Mouse (Mus musculus) heart, embryonic 14.5 days (tissue): ENCODE measurements around the gene 1110032F04Rik. TPM values are rescaled to one million over a fixed set of nuclear protein-coding genes. Genes with fewer than 3 reads are reported as not detected.

Experiments used
- ATAC-seq: fragments of 200-750 bp; cut with Nextera tagmentation; 2 replicates; pipeline ENCODE4 v1.8.0; 2017; ENCODE audit warnings: low read depth, moderate TSS enrichment; ENCODE audit not compliant: insufficient number of reproducible peaks, insufficient read depth, low FRiP score
- H3K27ac ChIP-seq, 2 experiments: fragments of 200-500 bp in 1 of 2; fragments of 300-500 bp in 1 of 2; sonication (generic) in 1 of 2; replicated peaks in 1 of 2; 2 replicates each; pipeline ENCODE4 v1.5.1; 2012 to 2014; ENCODE audit warnings: low read depth in 2 of 2, low read length in 2 of 2, control low read depth in 1 of 2, mild to moderate bottlenecking in 1 of 2, mixed read lengths in 1 of 2; ENCODE audit not compliant: control insufficient read depth in 1 of 2, insufficient read depth in 1 of 2
- H3K27me3 ChIP-seq: fragments of 300-500 bp; sonication (generic); 2 replicates; pipeline ENCODE4 v1.6.1; 2014; ENCODE audit warnings: mild to moderate bottlenecking, low read length, control low read depth; ENCODE audit not compliant: control insufficient read depth, insufficient read depth
- H3K36me3 ChIP-seq: fragments of 300-500 bp; sonication (generic); 2 replicates; pipeline ENCODE4 v1.6.1; 2014; ENCODE audit warnings: mild to moderate bottlenecking, control low read depth, low read length, mixed read lengths; ENCODE audit not compliant: control insufficient read depth, insufficient read depth
- H3K4me1 ChIP-seq, 2 experiments: fragments of 200-500 bp in 1 of 2; fragments of 300-500 bp in 1 of 2; sonication (generic) in 1 of 2; 2 replicates each; pipeline ENCODE4 v1.6.1; 2012 to 2014; ENCODE audit warnings: low read length in 2 of 2, control low read depth in 1 of 2, mixed read lengths in 1 of 2; ENCODE audit not compliant: control insufficient read depth in 2 of 2, insufficient read depth in 2 of 2
- H3K4me2 ChIP-seq: fragments of 300-500 bp; sonication (generic); 2 replicates; pipeline ENCODE4 v1.6.1; 2014; ENCODE audit warnings: mild to moderate bottlenecking, low read length
- H3K4me3 ChIP-seq, 2 experiments: fragments of 200-500 bp in 1 of 2; fragments of 300-500 bp in 1 of 2; sonication (generic) in 1 of 2; 2 replicates each; pipeline ENCODE4 v1.5.1; 2012 to 2014; ENCODE audit warnings: low read length in 2 of 2, mild to moderate bottlenecking in 2 of 2, control low read depth in 1 of 2, low read depth in 1 of 2, moderate library complexity in 1 of 2; ENCODE audit not compliant: control insufficient read depth in 1 of 2, insufficient read depth in 1 of 2
- H3K9ac ChIP-seq: fragments of 300-500 bp; sonication (generic); 2 replicates; pipeline ENCODE4 v1.6.1; 2014; ENCODE audit warnings: mild to moderate bottlenecking, low read length
- H3K9me3 ChIP-seq: fragments of 300-500 bp; sonication (generic); 2 replicates; pipeline ENCODE4 v1.6.1; 2016; ENCODE audit warnings: low read length, control low read depth; ENCODE audit not compliant: control insufficient read depth
- WGBS: fragments of 180-500 bp; shearing (Covaris S2); extraction: QIAGEN DNeasy Blood & Tissue Kit; methylation state at CpG from one replicate; pipeline ENCODE4 v1.1.7; 2014; 5-methylcytosine and 5-hydroxymethylcytosine counted together
- polyA plus RNA-seq: library from polyadenylated mRNA; unstranded; fragments of >200 nt; fragmentation: Nextera tagmentation; extraction: Ambion mirVana; gene quantifications from 2 replicates; pipeline ENCODE4 v1.2.1, GENCODE M21; 2014

1110032F04Rik gene
- polyA plus RNA-seq, 1 experiment from 2014 or later: 12.0 TPM

DNA sequence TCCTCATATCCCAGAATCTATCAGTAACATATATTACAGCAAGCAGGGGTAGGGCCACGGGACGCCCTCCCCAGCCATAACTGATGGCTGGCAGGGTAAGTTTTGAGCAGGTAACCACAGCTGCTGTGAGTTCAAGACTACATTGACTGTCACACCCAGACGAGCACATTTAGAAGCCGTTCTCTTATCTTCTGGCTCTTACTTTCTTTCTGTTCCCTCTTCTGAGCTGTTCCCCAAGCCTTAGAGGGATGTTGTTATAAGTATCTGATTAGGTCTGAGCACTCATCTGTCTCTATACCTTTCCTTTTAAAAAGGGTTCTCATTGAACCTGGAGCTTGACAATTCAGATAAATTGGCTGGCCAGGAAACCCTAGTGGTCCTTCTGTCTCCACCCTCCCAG, 38.1 kb downstream of the 1110032F04Rik start:
- no peaks in the 10 kb centered on the region for H3K36me3 ChIP-seq
- H3K27ac ChIP-seq: no peak overlapping the region
- H3K9me3 ChIP-seq: no peaks in the 10 kb centered on the region
- no peak overlapping the region for H3K9ac ChIP-seq
- ATAC-seq: no peak
- H3K4me3 ChIP-seq: no peak overlapping the region
- H3K4me1 ChIP-seq: no peaks in the 10 kb centered on the region
- no peak overlapping the region for H3K4me2 ChIP-seq
- no peaks in the 10 kb centered on the region for H3K27me3 ChIP-seq
- WGBS: 75% methylated on average over 4 of the region's 4 CpGs

Other genes starting within 250 kb of the 1110032F04Rik start
- gene Il12a, start 178.9 kb upstream of the 1110032F04Rik start, polyA plus RNA-seq: not detected in 2 replicates
- 9.3 and 9.7 TPM in 2 replicates for gene Ift80, start 135.0 kb downstream of the 1110032F04Rik start, polyA plus RNA-seq
- 150 and 151 TPM in 2 replicates for gene Smc4, start 135.2 kb downstream of the 1110032F04Rik start, polyA plus RNA-seq
- gene Trim59, start 175.2 kb downstream of the 1110032F04Rik start, polyA plus RNA-seq: 66.3 and 67.0 TPM in 2 replicates